Mouse (Mus musculus): ENCODE results near the gene Il25.

DNA sequence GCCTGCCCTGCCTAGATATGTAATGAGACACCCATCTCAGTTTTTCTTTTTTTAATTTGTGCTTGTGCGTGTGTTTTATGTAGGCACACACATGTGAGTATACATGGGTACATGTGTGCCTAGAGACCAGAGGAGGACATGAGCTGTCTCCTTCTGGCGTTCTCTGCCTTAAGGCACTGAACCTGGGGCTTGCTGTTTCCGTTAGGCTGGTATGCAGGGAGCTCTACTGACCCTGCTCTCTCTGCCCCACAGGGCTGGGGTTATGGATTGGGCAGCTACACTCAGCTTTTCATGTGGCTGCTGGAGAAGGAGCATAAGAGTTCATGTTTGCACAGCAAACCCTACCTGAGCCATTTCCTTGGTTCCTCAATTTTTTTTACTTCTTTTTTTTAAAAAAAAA, 22.0 kb downstream of the Il25 start:
- no peak for TF ChIP-seq CTCF (IDR thresholded peaks at IDR 0.05; ENCODE audit: low read depth)
- TF ChIP-seq EP300 (IDR thresholded peaks at IDR 0.05; ENCODE audit: low read depth), result no peak

Data from liver, postnatal 0 days (tissue).